Mouse (Mus musculus): Measurements from ENCODE around the gene Card14.
A peak's percentile ranks its signal among the peaks of the same experiment; 100 is the strongest.

The Card14 gene

DNA sequence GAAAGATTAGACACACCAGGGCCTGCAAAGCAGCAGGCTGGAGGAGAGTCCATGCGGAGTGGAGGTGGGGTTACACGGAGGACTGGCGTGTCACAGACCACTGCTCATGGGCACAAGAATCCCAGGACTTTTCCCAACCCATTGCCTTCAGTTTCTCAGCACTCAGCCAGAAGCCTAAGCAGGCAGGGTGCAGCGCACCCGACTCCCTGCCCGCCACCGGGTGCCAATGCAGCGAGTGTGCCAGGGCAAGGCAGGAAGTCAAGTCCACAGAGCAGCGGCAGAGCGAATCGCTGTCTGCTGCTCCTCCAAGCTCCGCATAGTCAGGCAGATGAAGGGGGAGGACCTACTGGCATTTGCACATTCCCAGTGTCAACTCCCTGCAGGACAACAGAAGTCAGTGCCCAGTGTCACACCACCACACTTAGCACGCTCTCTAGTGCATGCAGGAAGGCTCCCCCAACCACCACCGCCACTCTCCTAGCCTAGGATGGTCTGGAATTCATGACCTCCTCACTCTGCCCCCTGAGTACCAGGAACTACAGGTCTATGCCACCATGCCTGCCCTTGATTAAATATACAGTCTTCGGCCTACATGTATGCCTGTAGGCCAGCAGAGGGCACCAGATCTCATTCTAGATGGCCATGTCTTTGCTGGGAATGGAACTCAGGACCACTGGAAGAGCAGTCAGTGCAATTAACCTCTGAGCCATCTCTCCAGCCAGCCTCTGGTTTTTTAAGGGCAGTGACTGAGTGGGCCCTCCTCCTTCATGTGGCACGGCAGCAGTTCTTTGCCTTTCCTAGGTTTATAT is 2.5 kb upstream of the Card14 start:
- peak; percentile 64 to 69 for DNase-seq

DNA sequence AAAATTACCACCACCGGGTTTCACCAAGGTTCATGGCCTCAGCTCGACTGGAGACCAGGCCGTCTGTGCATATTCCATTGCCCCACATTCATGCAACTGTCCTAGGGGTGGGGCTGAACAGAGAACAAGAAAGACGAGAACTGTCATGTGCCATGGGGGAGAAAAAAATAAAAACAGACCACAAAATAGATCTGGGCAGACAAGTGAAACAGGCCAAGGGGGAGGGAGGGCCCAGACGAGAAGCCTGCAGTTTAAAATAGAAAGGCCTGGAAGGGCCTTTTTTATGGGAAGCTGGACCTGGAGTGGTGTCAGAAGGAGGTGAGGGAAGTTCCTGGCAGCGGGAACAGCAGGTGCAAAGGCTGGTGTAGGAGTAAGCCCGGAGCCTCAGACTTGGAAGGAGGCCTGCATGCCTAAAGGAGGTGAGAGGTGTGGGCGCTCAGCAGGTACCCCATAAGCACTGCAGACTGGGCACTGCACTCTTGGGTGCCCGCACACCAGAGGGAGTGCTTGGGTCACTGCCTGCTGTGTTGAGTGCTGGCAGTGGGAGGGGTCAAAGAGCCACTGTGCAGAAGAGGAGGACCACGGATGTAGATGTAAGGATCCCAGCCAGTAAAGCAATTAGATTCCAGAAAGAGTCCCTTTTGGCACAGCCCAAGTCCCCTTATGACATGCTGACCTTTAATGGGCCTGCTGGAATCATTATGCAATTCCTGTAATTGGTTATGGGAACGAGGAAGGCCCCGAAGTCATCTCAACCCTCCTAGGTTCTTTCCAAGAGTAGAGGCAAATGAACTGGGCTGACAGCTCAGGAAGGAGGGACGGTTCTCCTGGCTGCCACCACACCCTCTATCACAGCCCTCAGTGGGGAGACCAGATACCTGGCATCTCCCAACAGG is 558 bp upstream of the Card14 start:
- DNase-seq = no peak

DNA sequence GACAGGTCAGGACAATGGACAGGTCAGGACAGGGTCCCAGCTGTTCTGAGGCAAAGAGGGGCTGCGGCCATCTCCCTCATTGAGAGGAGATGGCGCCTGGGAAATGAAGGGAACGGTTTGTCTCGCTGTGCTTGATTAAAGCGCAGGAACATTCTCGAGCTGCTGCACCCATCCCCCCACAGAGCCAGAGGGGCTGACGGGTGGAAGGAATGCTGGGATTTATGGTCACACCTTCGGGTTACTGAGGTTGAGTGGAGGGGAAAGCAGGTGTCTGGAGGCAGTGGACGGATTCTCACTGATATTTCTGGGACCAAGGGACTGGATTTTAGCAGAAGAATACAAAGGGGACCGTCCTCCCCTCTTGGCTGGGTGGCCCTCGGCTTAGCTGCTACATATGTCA is 348 bp downstream of the Card14 start:
- no peak for DNase-seq

DNA sequence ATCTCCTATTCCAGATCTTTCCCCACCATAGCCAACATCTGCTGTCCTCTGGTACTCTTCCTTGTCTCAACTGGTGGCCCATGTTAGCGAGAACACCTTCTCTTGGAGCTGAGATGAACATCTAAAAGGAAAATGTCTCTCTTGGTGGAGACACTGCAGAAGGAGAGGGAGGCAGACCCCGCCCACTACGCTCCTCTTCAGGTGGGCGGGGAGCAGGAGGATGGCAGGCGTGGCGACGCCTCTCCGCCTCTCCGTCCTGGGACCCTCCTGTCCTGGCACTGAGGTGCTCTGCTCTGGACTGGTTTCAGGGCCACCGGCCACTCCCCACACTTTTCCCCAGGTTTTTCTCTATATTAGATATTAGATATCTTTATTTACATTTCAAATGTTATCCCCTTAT is 3.1 kb downstream of the Card14 start:
- DNase-seq = no peak

DNA sequence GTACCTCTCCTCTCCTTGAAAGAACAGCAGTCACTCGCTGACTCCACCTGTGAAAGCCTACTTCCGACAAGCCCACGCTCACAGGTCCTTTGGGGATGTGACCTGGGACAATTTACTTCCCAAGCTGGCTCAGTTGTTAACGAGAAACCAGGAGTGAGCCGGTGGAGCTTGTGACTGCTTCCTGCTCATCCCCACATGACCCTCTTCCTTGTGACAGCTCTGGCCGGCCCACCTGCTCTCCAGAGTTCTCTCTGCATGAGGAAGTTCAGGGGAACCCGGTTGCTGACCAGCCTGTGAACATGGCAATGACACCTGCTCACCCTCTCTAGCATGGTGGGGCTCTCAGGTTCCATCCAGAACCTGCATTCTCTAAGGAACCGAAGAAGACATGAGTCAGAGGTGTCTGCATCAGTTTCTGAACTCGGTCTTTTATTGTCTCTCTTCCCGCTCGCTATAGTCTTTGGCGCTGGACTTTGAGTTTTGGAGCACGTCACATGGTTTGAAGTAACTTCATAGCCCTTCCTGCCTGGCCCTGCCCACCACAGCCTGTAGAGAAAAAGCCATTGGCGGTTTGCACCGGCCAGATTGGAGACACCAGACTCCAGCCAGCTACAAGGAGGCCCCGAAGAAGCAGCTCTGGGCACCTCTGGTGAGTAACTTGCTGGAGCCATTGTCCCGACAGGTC is 6.8 kb downstream of the Card14 start:
- no peak for DNase-seq

DNA sequence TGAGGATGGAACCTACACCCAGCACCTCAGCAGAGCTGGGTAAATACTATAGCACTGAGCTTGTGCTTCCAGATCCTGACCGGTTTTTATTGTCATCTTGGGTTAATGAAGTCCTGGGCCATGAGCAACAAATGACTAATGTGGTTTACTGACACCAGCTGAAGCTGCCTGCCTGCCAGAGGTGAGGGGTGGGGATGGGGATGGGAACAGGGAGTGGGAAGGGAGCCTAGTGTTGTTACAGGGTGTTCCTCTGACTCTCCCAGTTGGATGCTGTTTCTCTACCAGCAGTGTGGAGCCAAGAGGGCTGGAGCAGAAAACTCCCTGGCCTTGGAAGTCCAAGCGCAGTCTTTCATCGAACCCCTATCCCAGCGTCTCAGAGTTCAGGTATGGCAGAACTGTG is 9.2 kb downstream of the Card14 start:
- DNase-seq = no peak

DNA sequence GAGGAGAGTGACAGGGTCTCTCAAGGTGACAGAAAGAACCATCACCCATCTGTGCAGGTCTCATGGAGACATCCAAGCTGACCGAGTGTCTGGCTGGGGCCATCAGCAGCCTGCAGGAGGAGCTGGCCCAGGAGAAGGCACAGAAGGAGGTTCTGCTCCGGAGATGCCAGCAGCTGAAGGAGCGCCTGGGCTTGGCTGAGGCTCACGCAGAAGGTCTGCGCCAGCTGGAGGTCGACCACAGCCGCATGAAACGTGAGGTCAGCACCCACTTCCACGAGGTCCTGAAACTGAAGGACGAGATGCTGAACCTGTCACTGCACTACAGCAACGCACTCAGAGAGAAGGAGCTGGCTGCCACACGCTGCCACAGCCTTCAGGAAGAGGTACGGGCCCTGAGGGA is 15.0 kb downstream of the Card14 start:
- no peak for DNase-seq

DNA sequence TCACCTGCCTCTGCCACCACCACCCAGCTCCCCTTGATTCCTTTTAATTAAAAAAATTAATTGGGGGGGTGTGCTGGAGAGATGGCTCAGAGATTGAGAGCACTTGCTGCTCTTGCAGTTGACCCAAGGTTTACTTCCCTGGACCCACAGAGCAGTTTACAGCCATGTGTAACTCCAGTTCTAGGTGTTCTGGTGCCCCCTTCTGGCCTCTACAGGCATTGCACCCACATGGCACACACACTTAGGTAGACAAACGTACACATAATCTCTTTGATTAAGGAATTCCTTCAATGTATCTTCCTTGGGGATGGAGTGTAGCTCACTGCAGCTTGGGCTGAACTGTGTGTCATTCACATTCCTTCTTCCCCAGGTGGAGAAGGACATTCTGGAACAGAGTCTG is 17.5 kb downstream of the Card14 start:
- no peak for DNase-seq

DNA sequence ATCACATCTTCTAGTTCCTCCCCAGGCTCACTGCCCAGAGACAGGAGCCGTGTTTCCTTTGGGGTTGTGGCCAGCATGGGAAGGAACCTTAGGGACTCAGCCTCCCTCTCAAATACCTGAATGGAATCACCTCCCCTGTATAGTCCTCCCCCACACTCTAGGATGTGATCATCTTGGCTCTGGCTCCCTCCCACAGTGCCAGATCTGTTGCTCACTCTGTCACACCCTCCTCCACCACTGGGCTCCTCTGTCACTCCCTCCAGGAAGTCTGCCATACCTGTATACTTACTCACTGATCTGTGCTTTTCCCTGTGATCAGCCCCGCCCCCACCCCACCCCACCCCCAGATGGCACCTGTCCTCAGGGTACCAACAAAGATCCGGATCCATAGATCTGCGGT is 23.0 kb downstream of the Card14 start:
- DNase-seq = no peak

DNA sequence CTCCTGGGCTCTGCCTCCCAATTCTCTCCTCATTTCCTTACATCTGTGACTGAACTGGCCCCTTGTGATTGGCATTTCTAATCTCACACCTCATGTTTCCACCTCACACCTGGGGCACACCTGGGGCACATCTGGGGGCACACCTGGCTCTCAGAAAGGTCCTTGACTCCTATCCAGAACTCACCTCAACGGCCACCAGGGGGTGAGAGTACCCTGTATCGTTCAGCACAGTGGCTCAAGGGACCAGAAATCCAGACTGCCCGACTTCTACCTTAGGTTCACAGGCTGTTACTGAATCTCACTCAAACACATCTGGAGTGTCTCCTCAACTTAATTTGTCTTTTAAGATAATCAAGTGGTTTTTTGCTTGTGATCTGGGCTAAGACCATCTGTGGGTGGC is 24.4 kb downstream of the Card14 start:
- peak; percentile 41 to 45 for DNase-seq

DNA sequence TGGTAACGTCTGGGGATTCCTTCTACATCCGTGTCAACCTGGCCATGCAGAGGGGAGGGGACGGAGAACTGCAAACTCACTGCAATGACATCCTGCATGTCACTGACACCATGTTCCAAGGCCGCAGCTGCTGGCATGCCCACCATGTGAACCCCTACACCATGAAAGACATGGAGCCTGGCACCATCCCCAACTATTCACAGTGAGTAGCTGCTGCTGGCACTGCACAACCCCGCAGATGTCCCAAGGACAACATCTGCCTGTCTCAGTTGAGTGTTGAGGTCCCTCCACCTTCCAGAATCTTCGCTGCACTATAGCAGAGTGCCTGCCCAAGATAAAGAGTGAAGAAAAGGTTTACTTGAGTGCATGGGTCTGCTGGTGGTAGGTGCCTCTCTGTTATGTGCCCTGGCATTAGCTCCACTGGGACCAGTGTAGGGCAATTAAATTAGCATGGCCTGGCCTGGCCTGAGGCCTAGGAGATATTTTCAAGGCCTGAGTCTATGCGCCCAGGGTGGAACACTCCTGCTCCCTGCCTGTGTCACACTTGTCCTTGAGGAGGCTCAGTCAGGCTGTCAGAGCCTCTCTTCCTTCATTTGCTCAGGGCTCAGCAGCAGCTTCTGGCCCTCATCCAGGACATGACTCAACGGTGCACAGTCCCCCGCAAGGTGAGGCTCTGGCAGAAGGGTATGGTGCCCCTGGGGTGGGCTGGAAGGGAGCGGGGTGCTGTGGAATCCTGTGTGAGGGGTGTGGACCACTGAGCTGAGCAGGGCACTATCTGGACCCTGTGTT is 30.9 kb downstream of the Card14 start:
- no peak for DNase-seq

DNA sequence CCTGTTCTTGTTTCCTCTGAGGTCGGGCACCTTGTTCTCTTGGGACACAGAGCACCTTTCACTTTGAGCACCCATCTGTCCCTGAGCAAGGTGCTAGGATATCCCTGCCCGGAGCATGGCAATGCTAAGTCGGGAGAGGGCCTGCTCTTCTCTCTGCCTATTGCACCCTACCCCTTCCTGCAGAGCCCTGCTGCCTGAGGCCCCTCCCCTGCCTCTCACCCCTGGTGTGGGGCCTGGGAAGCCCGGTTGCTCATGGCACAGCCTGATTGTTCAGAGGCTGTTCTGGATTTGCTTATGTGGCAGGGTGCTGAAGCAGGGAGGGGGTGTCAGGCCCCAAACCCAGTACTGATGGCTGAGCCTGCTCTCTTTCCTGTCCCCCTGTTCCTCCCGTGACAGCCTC is 31.6 kb downstream of the Card14 start:
- no peak for DNase-seq

DNA sequence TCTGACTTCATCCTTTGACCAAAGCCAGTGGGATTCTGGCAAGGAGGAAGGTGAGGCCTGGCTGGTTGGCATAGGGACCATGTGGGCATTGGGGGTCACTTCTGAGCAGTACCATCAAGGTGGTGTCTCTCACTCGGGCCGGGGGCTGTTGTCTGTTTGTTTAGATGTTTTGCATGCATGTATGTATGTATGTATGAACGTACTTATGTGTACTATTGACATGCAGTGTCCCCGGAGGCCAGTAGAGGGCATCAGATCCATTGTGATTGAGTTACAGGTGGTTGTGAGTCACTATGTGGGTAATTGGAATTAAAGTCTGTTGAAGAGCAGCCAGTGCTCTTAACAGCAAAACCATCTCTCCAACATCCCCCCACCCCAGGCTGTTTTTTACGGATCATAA is 32.1 kb downstream of the Card14 start:
- DNase-seq = peak; percentile 86 to 89

DNA sequence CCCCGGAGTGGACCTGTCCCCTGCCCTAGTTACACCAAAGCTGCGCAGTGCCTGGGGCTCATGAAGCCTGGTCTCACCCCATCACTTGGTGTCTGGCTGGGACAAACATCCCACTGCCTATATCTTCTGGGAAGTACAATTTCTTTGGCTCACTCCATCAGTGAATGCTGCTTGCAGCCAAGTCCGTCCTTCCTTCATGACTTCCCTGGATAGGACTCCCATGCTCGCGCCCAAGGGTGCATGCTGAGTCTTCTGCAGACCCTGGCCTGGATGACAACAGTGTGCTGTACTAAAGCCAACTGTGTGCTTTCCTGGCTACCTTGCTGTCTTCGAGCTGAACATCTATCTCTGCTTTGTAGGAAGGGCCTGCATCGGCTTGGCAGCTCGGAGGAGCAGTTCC is 36.6 kb downstream of the Card14 start:
- DNase-seq = no peak

DNA sequence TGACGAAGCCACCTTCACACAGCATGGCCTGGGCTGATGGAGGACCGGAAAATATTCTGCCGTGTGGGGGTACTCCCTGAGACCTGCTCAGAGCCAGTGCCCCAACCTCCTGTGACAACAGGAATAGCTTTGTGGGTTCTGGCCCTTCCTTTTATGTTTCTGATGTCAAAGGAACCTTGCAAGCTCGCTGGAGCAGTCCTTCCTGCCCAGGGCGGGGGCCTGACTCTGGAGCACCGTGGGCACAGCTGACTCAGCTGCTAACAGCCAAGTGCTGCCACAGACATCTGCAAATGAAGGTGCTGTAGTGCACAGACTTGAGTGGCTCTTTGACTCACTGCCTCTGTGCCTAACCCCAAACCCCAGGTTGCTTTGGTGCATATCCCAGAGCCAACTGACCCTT is 37.3 kb downstream of the Card14 start:
- DNase-seq = no peak

DNA sequence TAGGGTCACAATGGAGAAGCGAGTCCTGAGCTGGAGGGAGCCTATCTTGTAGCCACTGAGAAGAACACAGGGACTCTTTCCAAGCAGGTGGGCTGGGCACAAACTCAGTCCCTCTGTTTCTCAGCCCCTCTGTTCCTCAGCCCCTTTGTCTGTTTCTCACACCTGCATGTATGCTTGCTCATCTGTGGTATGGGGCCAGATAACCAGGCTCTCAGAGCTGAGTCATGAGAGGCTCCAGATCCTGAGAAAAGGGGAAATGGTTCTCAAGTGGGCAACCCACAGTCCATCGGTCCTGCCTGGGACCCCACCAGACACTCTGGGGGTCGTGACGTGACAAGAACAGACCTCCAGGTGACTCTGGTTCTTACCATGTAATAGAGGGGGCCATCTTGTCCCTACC is 39.6 kb downstream of the Card14 start:
- no peak for DNase-seq

DNA sequence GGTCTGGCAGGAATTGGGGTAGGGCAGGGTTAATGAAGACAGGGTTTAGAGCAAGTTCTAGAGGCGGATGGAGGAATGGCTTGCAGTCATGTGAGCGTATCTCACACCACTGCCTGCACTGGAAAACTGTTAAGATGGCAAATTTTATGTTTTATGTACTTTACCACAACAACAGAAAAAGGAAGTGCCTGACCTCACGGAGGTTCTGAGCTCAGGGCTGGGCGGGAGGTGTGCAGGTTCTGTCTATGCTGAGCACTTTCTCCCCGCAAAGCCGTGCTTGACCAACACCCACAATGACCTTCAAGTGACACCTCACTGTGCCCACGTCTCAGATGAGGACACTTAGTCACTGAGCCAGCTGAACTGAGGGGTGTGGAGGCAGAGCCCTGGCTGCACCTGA is 44.5 kb downstream of the Card14 start:
- DNase-seq = peak; percentile 25 to 28

DNA sequence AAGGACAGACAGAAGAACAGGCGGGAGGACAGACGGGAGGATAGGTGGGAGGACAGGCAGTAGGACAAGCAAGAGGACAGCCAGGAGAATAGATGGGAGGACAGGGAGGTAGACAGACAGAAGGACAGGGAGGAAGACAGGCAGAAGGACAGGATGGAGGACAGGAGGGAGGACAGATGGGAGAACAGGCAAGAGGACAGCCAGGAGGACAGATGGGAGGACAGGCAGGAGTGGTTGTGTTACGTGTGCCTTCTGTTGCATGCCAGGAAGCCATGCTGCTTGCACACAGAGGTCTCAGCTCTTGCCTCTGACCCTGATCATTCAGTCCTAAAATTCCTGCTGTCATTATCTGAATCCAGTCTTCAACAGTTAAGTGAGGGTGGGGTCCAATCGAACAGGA is 46.4 kb downstream of the Card14 start:
- DNase-seq = no peak

DNA sequence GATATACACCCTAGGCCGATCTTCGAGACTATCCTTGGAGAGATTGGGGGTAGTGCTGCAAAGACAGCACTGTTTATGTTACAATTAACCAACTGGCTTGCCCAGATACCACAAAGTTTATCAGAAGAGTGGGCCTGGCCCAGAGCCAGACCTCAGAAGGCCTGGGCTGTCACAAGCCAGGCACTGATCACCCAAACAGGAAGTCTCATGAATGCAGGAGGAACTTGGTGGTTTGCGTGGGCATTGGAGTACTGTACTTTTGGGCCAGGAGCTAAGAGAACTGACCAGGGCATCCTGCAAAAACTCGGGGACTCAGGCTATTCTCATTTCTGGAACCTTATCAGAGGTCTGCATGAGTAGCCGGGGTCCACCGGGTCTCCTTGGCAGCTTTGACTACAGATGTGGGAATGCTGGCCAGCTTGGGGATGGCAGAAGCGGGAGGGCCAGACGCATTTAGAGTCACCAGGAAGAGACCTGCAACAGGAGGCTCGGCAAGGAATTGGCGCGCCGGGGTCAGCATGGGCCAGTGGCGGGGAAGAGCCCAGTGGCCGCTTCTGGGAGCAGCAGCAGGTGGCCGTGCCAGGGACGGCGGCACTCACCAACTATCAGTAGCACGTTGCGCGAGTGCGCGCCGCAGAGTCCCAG is 47.4 kb downstream of the Card14 start:
- DNase-seq = peak; percentile 73 to 75

DNA sequence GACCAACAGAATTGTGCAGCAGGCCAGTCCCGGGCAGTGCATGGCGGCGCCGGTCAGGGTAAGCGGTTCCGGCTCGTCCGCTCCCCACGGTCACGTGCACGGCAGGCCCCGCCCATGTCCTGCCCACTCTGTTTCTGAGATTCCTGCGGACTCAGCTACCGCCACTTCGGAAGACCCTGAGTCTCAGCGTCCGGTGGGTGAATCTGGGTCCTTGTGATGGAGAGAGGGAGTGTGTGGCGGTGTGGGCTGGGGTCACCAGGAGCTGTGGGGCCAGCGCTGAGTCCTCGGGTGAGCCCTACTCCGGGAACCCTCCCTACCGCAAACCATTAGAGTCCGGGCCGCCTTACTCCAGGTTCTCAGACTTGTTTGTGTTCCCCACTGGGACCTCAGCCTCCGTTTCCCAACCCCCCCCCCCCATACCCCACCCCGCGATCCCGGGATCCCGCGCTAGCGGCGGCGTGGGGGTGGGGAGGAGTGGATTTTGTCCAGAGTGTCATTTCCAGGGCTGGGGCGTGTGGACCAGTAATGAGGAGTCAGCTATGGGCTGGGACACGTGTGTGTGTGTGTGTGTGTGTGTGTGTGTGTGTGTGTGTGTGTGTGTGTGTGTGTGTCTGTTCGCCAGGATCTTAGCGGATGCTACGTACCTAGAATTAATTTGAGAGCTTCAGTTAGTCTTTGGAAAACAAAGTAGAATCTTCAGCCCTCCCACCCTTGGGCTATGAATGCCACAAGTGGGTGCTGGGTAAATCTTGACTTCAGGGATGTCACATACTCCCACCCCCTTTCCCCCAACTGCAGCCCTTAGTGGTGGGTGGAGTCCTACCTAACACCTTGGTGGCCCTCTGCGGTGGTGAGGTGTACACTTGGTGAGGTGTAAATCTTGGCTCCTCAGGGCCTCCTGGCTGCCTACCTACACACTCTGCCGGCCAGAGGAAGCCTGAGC is 48.1 kb downstream of the Card14 start, which contains the start of the genes Sgsh and Slc26a11:
Gene Sgsh, minus strand, starts transcription at position 94 of the 943 bp plus-strand sequence.
Gene Slc26a11, plus strand, starts transcription at position 115 of the 943 bp plus-strand sequence.
- peak; percentile 86 to 87 for DNase-seq

DNA sequence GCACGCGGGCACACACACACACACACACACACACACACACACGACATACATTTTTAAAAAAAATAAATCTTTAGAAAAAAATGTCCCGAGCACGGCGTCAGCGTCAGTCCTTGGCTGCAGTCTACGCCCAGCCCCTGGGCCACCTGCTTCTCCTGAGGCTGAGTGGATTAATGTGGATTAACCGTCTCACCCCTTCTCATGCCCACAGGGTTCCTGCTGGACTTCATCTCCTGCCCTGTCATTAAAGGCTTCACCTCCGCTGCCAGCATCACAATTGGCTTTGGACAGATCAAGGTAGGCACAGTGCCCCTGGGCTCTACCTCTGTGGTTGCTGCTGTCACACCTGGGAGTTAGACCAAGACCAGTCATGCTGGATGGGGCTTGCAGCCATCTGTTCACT is 51.5 kb downstream of the Card14 start:
- no peak for DNase-seq
